Mouse (Mus musculus): ENCODE measurements around the gene Fam163a.

DNA sequence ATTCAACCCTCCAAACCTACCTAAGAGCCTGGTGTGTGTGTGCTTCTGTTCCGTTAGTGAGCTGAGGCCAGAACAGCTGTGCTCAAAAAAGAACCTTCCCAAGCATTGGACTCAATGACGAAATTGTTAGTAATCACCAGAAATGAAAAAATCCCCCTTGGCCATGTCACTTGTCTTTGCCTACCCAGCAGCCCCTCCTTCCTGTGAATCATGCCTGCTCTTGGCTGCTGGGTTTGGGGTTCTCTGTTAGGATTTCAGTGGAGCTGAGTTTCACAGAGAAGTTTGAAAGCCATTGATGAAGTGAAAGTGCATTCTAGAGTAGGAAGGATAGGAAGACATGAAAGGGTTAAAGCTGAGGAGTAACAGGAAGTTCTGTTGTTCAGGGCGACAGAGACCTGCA lies 138.7 kb downstream of the Fam163a start:
- no peak for TF ChIP-seq CTCF (IDR thresholded peaks at IDR 0.05; ENCODE audit: borderline replicate concordance, extremely low read depth, insufficient read depth, insufficient read length)
- no peak for TF ChIP-seq POLR2A (IDR thresholded peaks at IDR 0.05; ENCODE audit: borderline replicate concordance, extremely low read depth, insufficient read depth, insufficient read length, poor library complexity, severe bottlenecking)

All from brain, embryonic 14.5 days (tissue).